Mouse (Mus musculus) G1E-ER4 (cell line): ENCODE data around the gene Sprr2k. TPM values are rescaled to one million over a fixed set of nuclear protein-coding genes. Genes with fewer than 3 reads are reported as not detected.

Experiments used
- GATA1 ChIP-seq: IDR thresholded peaks from one replicate; pipeline ENCODE4 v1.8.0; 2012; ENCODE audit warnings: low read length, inconsistent platforms
- polyA plus RNA-seq: library from polyadenylated mRNA; stranded (reverse); fragments of >175 nt; gene quantifications from 2 replicates; pipeline ENCODE4 v1.2.3, GENCODE M21; 2012

Gene Sprr2k
- not detected in 2 replicates for polyA plus RNA-seq

DNA sequence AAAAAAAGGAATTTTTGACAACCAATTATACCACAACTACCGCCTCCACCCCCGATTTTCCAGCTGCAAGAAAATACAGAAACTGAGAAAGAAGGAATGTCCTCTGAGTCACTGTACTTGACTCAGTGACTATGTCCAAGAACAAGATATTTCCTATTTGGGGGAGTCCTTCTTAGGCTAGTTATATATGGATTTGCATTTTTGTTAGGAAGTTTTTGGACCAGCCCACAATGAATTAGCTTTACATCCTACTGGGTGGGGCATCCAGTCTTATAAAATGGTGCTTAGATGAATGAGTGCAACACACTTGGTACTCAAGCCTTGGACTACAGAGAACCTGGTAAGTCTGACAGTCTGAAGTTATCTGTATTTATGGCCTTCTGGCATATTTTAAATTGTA, at the start of gene Sprr2k:
TSS of gene Sprr2k (plus strand) at position 301 of the 400 bp plus-strand sequence.
- no peak for TF ChIP-seq GATA1

DNA sequence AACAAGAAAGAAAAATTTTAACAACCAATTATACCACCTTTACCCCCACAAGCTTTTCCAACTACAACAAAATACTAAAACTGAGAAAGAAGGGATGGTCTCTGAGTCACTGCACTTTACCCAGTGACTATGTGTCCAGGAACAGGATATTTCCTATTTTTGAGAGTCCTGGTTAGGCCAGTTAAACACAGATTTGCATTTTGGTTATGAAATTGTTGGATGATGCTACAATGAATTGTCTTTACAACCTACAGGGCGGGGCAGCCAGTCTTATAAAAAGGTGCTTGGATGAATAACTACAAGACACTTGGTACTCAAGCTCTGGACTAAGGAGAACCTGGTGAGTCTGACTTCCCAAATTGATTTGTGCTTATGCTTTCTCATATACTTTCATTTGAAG, 47.0 kb upstream of the Sprr2k start, which contains the start of gene Sprr2h:
TSS of gene Sprr2h (plus strand) at position 301 of the 400 bp plus-strand sequence.
- TF ChIP-seq GATA1 = no peak

DNA sequence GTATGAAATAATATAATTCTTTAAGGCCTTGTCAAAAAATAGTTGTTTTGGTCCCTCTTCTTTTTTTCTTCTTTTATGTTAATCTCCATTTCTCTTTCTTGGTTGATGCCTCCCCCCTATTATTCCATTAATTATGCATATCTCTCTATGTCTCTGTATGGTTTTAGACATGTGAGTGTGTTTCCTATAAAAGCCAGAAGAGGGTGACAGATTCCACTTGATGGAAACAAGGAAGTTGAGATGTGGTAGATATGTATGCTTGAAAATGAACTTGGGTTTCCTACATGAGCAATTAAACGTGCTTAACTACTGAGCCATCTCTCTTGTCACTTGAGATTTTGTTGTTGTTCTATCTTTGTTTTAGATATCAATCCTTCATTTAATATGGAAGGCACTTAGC, 38.1 kb upstream of the Sprr2k start:
- no peak for TF ChIP-seq GATA1

DNA sequence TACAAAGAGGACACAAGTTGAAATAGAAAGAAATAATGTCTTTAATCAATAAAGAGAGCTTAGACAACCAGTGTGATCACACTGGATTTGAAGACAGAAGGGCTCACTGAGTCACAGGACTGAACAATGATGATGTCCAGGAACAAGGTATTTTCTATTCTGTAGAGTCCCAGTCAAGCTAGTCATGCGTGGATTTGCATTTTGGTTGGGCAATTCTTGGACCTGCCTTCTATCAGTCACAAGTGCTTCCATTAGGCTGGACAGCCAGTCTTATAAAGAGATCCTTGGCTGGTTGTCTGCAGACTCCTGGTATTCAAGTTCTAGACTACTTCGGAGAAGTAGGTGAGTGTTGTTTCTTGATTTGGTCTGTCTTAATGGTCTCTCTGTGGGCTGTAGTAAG, 24.7 kb upstream of the Sprr2k start, which contains the start of gene Sprr2i:
TSS of gene Sprr2i (plus strand) at position 301 of the 400 bp plus-strand sequence.
- TF ChIP-seq GATA1 = no peak

DNA sequence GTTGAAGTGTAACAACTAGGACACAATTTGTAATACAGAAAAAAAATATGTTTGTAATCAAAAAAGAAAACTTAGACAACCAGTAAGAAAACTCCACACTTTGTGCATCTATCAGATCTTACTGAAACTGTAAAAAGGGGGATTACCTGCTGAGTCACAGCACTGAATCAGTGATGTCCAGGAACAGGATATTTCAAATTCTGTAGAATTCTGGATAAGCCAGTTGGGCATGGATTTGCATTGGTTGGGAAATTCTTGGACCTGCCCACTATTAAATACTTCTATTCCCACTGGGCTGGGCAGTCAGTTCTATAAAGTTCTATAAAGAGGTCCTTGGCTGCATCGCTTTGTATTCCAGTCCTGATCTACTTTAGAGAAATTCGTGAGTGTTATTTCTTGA, 14.6 kb upstream of the Sprr2k start, which contains the start of gene Sprr2j-ps:
TSS of gene Sprr2j-ps (plus strand) at position 301 of the 400 bp plus-strand sequence.
- TF ChIP-seq GATA1 = no peak

DNA sequence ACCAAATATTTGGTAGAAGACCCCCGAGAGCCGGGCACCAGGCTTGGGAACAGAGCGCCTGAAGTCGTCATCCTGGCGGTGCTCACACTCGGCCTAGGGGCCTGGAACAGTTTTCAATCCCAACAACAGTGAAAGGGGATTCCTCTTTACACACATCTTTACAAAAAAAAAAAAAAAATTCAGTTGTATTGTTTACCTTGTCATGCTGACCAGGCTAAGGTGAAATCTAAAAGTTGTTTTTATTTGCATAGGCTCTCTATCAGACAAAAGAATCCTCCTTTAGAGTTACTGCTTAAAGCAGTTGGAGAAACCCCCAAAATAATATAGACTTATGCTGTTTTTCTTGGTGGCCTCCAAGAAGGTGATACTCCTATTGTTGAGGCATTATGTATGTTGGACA, 3.1 kb upstream of the Sprr2k start, which contains the start of gene Gm9774:
TSS of gene Gm9774 (minus strand) at position 101 of the 400 bp plus-strand sequence.
- no peak for TF ChIP-seq GATA1

DNA sequence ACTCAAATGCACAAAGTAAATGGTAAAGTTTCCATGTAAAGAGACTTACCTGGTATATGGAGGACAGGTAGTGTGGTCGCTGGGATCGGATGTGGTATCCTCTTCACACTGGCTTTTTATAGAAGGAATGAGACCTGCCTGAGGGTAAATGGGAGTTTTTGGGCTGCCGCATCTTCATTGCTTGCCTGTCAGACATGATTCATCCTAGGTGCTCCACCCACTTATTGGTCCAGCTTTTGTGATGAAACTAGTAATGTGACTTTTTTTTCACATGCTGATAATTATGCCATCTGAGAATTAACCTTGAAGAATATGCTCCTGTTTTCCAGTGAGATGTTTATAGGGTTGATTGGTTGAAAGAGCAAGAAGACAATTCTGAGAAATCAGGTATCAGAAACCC, 6.3 kb downstream of the Sprr2k start, which contains the start of gene Sprr1b:
TSS of gene Sprr1b (minus strand) at position 101 of the 400 bp plus-strand sequence.
- TF ChIP-seq GATA1 = no peak

DNA sequence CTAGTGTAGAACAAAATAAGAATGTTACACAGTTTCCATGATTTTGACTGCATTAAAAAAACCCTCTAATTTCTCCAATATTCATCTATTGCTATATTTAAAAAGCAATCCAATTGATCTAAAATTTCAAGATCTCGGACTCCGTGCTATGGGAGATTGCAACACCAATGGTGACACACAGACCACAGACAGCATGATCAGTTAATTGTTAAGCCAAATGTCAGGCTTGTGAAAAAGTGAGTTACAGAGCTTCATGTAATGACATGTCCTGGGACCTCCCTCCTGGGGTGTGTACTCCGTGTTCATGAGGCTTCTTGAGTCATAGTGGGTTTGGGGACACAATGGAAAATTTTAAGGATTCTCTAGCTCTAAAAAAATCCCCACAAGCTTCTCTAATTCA, 7.8 kb downstream of the Sprr2k start:
- no peak for TF ChIP-seq GATA1

DNA sequence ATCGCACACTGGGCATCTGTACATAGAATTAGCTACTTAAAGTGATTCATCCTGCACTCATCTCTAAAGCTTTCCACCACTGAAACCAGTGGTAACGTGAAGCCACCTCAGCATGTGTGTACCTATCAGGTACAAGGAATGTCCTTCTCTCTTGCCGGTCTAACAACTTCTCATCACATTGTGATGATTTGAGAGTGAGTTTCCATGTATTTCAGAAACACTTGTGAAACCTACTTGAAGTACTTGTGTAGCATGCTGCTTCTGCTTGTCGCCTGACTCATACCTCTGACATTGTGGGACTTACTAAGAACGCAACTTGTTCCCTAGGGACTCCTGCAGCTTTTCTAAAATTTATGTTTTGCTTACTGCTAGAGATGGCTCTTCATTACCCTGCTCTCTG, 22.8 kb downstream of the Sprr2k start:
- no peak for TF ChIP-seq GATA1

DNA sequence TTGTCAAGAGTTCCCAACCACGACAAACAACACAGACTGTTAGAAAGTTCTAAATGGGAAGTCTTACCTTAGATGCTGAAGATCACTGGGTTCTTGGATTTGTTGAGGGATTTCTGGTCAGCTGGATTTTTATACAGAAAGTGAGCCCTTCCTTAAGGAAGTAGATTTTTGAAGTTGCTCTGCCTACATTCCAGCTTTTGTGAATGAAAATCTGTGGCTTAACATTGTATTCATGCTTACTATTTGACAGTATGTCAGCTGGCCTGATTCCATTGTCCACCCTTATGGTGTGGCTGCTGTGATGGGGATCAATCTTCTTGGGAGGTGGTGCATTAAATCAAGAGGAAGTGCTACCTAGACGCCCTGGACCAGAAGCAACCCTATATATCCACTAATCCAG, 26.2 kb downstream of the Sprr2k start, which contains the start of gene Sprr3:
TSS of gene Sprr3 (minus strand) at position 101 of the 400 bp plus-strand sequence.
- TF ChIP-seq GATA1 = no peak

DNA sequence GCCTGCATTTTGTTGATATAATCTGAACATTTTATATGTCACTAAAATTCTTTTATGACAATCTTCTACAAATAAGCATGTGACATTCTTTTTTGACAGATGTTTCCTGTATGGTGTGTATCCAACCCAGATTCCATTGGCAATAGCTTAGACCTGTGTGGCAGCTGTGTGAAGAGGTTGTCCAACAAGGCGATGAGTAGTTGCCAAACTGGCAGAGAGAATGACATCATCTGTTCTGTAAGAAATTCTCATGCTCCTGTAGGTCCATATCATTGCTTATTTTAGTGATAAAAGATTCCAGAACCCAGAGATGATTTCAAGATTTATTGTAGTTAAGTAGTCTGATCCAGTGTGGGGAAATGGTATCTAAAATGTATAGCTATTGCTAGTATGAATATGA, 34.2 kb downstream of the Sprr2k start:
- no peak for TF ChIP-seq GATA1

DNA sequence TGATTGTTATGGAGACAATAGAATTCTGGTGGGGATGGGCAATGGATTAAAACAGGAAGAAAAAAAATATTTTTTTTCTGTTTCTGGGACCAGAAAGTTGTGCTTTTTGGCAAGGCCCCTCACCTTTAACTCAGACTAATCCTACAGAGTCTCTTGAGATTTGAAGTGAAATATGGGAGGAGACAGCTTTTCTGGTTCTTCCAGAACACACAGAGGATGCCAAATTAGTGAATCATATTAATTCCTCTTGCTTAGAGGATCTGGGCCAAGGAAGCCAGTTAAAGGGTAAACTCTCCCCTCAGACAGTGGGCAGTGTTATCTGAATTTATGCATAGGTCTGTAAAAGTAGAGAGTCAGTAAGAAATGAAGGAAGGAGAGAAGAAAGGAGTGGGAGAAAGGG, 35.0 kb downstream of the Sprr2k start:
- TF ChIP-seq GATA1 = no peak

DNA sequence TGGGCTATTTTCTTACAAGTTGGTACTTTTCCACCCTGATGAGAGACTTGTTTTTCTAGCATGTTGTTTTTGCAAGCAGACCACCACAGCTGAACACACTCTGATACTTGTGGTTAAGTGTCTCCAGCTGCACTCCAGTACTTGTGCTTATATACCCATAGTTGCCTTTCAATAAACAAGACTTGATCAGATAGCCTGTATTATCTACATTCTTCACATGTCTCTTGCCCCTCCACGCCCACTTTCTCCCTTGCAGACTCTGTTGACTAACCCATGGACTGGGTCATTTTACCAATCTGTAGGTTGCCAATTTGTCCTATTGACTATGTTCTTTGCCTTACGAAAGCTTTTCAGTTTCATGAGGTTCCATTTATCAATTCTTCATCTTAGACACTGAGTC, 37.7 kb downstream of the Sprr2k start:
- no peak for TF ChIP-seq GATA1

Other genes with a start within 250 kb of the Sprr2k start
- not detected in 2 replicates for gene Sprr2a1, start 216.8 kb upstream of the Sprr2k start, polyA plus RNA-seq
- gene Sprr2a2, start 216.7 kb upstream of the Sprr2k start, polyA plus RNA-seq = not detected in 2 replicates
- not detected in 2 replicates for gene Sprr2a3, start 147.2 kb upstream of the Sprr2k start, polyA plus RNA-seq
- gene Sprr2b, start 116.0 kb upstream of the Sprr2k start, polyA plus RNA-seq = not detected in 2 replicates
- gene Sprr2d, start 93.4 kb upstream of the Sprr2k start, polyA plus RNA-seq = not detected in 2 replicates
- gene Sprr2e, start 80.4 kb upstream of the Sprr2k start, polyA plus RNA-seq = not detected in 2 replicates
- gene Sprr2f, start 67.4 kb upstream of the Sprr2k start, polyA plus RNA-seq = not detected in 2 replicates
- not detected in 2 replicates for gene Sprr2h, start 46.9 kb upstream of the Sprr2k start, polyA plus RNA-seq
- not detected in 2 replicates for gene Sprr2i, start 24.6 kb upstream of the Sprr2k start, polyA plus RNA-seq
- not detected in 2 replicates for gene Sprr2j-ps, start 14.5 kb upstream of the Sprr2k start, polyA plus RNA-seq
- gene Gm9774, start 3.2 kb upstream of the Sprr2k start, polyA plus RNA-seq = 12.8 and 15.9 TPM in 2 replicates
- gene Sprr1b, start 6.2 kb downstream of the Sprr2k start, polyA plus RNA-seq = not detected in 2 replicates
- gene Sprr3, start 26.1 kb downstream of the Sprr2k start, polyA plus RNA-seq = not detected in 2 replicates
- gene Sprr1a, start 53.3 kb downstream of the Sprr2k start, polyA plus RNA-seq = not detected in 2 replicates
- not detected in 2 replicates for gene Sprr4, start 67.9 kb downstream of the Sprr2k start, polyA plus RNA-seq
- gene 2310046K23Rik, start 101.9 kb downstream of the Sprr2k start, polyA plus RNA-seq = not detected in 2 replicates
- gene Ivl, start 141.2 kb downstream of the Sprr2k start, polyA plus RNA-seq = not detected in 2 replicates
- gene Smcp, start 156.4 kb downstream of the Sprr2k start, polyA plus RNA-seq = not detected in 2 replicates
- gene 2210017I01Rik, start 174.9 kb downstream of the Sprr2k start, polyA plus RNA-seq = not detected in 2 replicates
- gene Lce6a, start 189.1 kb downstream of the Sprr2k start, polyA plus RNA-seq = not detected in 2 replicates
- gene Lce1a1, start 215.7 kb downstream of the Sprr2k start, polyA plus RNA-seq = not detected in 2 replicates
- not detected in 2 replicates for gene Lce1b, start 224.3 kb downstream of the Sprr2k start, polyA plus RNA-seq
- gene Lce1a2, start 237.7 kb downstream of the Sprr2k start, polyA plus RNA-seq = not detected in 2 replicates
- gene Lce1c, start 246.7 kb downstream of the Sprr2k start, polyA plus RNA-seq = not detected in 2 replicates